Mouse (Mus musculus) layer of hippocampus, postnatal 14 days (tissue): ENCODE results near the gene Bmper. TPM values are rescaled to one million over a fixed set of nuclear protein-coding genes. Genes with fewer than 3 reads are reported as not detected.

Experiments
- DNase-seq, 2 experiments: peaks; one replicate each; pipeline ENCODE4 v3.0.0; 2021 to 2022; ENCODE audit warnings: low spot score in 2 of 2, mixed read lengths in 1 of 2
- long read RNA-seq, 2 experiments: library from polyadenylated mRNA; stranded (forward); transcript quantifications; one replicate each; pipeline ENCODE4 v2.0.0; 2021
- total RNA-seq, 2 experiments: library from RNA; stranded (reverse); gene quantifications; 2 replicates each; pipeline ENCODE4 v1.2.3; 2021

Gene Bmper
- 1 to 10 TPM; 4.9 to 5.6 TPM for total RNA-seq
- long read RNA-seq, experiment 1, partial matches to known transcripts = 0 of 1 reads
- long read RNA-seq, experiment 1, other reads (novel, unspliced or antisense) = 0 of 1 reads
- long read RNA-seq, experiment 2, partial matches to known transcripts = 0 of 3 reads
- long read RNA-seq, experiment 2, other reads (novel, unspliced or antisense) = 1 of 3 reads

GRCm38 (mm10) chr9:23222841-23223548, at the start of gene Bmper:
Gene Bmper (plus strand): TSS chr9:23223076.
- peak; percentile 52 to 60 for DNase-seq

DNA sequence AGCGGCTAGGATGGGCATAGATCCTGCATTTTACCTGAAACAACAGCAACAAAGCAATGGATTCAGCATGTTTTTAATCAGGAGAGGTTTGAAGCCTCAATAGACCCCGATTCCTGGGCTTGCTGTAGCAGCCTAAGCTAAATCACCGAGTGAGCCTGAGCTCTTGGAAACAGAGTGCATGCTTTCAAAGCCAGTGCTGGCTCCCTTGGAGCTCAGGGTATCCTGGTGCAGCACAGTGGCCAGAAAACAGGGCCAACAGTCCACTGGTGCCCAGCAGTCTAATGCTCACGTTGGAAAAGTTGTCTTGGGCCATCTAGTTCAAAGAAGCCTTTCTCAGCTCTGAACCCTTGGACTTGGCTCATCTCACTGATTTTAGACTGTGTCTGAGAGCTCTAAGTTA, 45.4 kb upstream of the Bmper start:
- DNase-seq = peak in 1 of 2 experiments; percentile 59

- DNase-seq = no peak
These were observed 35.7 kb upstream of the Bmper start for GRCm38 (mm10) chr9:23187181-23187580.

- no peak for DNase-seq
These were observed 34.7 kb upstream of the Bmper start for GRCm38 (mm10) chr9:23188136-23188535.

- DNase-seq = no peak
These were observed 31.9 kb upstream of the Bmper start for GRCm38 (mm10) chr9:23190950-23191349.

DNA sequence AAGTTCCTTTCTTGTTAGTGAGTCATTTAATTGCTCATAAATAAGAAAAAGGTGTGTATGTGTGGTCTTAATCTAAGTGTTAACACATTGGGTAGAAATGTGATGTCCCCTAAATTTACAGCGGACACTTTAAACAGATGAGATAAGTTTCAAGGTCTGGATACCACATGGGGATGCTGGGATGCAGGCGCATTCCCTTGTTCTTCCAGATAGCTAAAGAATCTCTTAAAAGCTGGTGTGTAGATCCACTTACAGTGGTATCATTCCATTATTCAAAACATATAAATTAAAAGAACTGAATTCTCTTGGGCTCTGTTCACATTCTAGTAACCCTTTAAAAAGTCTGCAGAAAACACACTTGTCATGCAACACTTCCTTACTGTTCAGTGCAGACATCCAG, 31.4 kb upstream of the Bmper start:
- no peak for DNase-seq

DNA sequence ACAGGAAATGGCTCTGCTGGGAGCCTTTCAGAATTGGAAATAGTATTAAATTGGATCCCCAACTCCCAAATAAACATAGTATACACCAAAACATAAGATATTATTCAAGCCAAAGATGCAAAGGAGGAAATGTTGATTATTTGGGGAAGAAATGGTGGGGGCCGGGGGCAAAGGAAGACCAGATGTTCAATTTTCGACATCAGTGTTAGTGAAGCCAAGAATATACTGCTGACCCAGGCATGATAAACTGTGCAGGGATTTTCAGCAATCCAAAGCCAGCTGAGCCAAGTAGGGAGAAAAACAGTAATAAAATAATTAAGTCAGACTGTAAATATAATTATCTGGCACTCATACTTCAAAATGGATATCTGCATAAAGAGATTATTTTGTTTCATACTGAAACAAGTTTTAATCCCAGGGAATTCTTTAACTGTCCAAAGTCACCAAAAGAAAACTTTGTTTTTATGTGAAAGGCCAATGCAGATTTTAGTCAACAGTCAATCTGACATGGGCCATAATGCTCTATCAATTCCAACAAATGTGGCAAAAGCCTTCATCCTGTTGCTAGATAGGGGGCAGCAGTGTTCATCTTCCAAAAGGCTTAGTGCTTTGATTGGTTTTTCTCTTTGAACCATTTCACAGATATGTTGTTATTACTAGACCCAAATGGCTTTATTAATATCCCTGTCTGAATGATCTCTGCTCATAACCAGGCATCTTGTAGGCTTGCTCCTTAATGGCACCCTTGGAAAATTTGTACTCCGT, 30.1 kb upstream of the Bmper start:
- DNase-seq = no peak

DNA sequence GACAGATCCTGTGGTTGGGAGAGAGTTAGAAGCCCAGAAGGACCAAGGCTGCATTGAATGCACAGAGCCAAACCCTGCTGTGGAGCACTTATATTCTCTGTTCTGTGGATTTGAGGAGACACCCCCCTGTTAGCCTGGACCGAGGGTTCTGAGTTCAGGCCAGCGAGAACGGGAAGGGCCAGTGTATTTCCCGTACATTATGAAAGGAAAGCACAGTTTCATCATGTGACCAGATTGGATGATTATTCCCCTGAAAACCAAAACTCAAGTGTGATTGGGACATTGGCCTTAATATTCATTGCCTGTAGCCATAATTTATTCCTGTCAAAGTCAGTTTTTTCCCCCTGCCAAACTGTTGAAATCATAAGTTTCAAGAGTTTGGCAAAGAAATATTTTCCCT, 23.9 kb upstream of the Bmper start:
- no peak for DNase-seq

- DNase-seq = no peak
These were observed 23.0 kb upstream of the Bmper start for GRCm38 (mm10) chr9:23199841-23200240.

DNA sequence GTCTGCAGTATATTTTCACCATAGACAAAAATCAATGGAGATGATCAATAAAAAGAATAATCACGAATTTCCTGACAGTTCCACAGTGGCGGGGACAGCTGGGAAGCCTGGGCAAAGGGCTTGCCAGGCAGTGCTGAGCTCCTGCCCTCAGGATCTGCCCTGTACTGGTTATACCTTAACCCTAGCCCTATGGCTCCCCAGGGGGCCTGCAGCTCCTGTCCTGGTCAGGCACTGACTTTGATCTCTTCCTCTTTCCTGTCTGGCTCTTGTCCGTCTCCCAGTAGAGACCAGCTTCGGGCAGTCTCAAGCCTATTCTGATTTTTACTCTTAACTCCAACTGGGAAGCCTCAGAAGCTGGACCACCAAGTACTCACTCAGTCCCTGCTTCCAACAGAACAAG, 22.0 kb upstream of the Bmper start:
- DNase-seq = no peak

DNA sequence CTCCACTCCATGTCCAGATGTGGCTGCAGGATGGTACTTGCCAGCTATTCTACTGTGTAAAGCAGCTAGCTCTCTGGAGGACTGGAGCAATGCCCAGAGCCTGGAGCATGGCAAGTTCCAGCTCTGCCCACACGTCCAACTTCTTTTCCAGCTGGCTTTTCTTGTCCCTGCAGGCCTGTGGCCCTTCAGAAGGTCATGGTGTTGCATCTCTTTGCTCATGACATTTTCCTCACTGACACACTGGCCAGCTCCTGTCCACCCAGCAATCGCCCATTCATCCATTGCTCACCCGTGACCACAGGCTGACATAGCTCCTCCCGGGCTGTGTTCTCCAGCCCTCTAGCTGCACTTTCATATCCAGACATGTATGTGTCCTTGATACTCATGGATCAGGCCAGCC, 20.4 kb upstream of the Bmper start:
- no peak for DNase-seq

- DNase-seq = peak in 1 of 2 experiments; percentile 21
These were observed 18.3 kb upstream of the Bmper start for GRCm38 (mm10) chr9:23204339-23205288.

DNA sequence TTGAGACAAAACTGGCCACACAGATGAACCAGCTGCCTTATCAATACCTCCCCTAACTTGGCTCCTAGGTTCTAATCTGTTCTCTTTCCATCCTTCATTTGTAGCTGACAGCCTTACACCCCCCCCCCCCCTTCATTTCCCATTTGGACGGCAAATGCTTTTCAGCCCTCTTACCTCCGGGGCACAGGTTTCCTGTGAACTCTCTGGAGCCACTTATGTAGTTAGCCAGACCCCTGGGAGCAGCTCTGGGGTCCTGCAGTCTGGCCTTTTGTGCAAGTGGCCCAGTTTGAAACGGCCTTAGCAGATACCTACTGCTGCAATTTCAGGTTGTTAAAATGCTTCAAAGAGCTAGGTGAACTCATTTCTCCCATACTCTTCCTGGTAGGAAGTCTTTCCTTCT, 17.6 kb upstream of the Bmper start:
- DNase-seq = no peak

- DNase-seq = no peak
These were observed 17.1 kb upstream of the Bmper start for GRCm38 (mm10) chr9:23205757-23206156.

DNA sequence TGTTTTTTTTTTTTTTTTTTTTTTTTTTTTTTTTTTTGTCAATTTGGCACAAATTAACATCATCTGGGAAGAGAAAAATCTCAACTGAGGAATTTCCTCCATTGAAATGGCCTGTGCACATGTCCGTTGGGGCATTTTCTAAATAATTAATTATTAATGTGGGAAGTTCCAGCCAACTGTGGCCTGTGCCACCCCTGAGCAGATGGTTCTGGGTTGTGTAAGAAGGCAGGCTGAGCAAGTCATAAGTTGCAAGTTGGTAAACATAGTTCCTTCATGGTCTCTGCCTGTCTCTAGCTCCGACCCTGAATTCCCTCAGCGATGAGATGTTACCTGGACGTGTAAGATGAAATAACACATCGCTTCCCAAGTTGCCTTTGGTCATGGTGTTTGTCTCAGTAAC, 16.7 kb upstream of the Bmper start:
- no peak for DNase-seq

- peak; percentile 78 to 84 for DNase-seq
These were observed 10.6 kb upstream of the Bmper start for GRCm38 (mm10) chr9:23212303-23212702.

DNA sequence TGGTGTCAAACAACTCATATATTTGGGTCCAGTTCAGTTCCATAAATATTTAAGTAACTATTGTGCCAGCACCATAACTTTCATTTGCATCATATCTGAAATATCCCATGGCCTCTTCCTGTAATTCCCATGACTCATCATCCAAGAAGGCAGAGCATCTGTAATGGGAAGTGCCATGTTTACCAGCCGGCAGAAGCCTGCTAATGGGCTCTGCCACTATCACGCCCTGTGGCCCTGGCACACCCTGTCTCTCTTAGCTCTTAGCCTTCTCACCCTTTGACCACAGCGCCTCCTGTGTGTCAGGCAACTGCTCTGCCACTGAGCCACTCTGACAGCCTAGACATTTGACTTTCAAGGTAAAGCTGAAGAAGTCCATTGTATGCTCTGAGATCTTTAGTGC, 3.1 kb upstream of the Bmper start:
- DNase-seq = no peak

DNA sequence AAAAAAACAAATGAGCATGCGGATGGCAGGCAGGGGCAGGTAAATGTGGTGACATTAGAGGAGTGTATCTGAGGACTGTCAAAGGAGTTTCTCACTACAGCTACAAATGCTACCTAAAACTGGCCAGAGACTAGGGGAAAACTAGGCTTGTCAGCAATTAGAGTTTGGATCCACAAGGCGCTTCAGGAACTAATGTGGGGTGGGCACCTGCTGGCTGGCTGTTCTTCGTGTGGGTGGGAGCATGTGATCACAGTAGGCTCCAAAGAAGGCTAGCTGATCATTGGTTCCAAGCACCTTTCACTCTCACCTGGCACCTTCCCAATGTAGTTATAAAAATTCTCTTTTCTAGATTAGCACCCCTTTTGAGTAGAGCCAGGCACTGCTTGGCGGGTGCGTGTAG, 900 bp upstream of the Bmper start:
- DNase-seq = peak in 1 of 2 experiments; percentile 40

DNA sequence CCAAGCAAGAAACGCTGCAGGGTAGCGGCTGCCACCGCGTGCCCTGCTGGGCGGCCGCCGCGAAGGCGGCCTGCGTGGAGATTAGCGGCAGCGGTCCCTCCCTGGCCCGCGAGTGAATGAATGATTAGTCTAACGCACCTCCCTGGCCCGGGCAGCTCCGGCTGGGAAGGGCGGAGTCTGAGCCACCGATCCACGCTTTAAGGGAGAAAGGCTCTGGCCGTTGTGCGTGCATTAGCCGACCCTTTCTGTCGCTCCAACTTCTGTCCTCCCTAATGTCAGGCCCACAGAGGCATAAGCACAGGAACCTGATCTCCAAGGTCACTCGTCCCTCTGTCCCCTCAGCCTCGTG, 410 bp upstream of the Bmper start:
- DNase-seq = peak in 1 of 2 experiments; percentile 36

GRCm38 (mm10) chr9:23223549-23224077, 737 bp downstream of the Bmper start:
- no peak for DNase-seq
